Mouse (Mus musculus) ES-Bruce4 (cell line): ENCODE data around the gene Mb. TPM values are rescaled to one million over a fixed set of nuclear protein-coding genes. Genes with fewer than 3 reads are reported as not detected.

ENCODE experiments used
- H3K27ac ChIP-seq: 2 replicates; pipeline ENCODE4 v1.5.1; 2012; ENCODE audit warnings: low read length, inconsistent platforms; ENCODE audit not compliant: insufficient read depth
- H3K27me3 ChIP-seq: 2 replicates; pipeline ENCODE4 v1.6.1; 2012; ENCODE audit warnings: mild to moderate bottlenecking, low read length, inconsistent platforms; ENCODE audit not compliant: control insufficient read depth, poor library complexity, insufficient read depth, severe bottlenecking
- H3K36me3 ChIP-seq: 2 replicates; pipeline ENCODE4 v1.6.1; 2012; ENCODE audit warnings: inconsistent platforms, mild to moderate bottlenecking, low read length, moderate library complexity; ENCODE audit not compliant: control insufficient read depth, poor library complexity, insufficient read depth, severe bottlenecking
- H3K4me1 ChIP-seq: one replicate; pipeline ENCODE4 v1.8.1; 2011; ENCODE audit warnings: low read length; ENCODE audit not compliant: control insufficient read depth, insufficient read depth
- H3K4me3 ChIP-seq: 2 replicates; pipeline ENCODE4 v1.5.1; 2011; ENCODE audit warnings: low read depth, mild to moderate bottlenecking, low read length
- H3K9ac ChIP-seq: 2 replicates; pipeline ENCODE4 v1.6.1; 2012; ENCODE audit warnings: low read depth, mild to moderate bottlenecking, inconsistent platforms; ENCODE audit not compliant: poor library complexity, severe bottlenecking
- H3K9me3 ChIP-seq: replicated peaks from 2 replicates; pipeline ENCODE4 v1.6.1; 2012; ENCODE audit warnings: mild to moderate bottlenecking, low read length, inconsistent platforms; ENCODE audit not compliant: control insufficient read depth, poor library complexity, insufficient read depth, severe bottlenecking
- CTCF ChIP-seq: IDR thresholded peaks from one replicate; pipeline ENCODE4 v1.8.1; 2011; ENCODE audit warnings: low read depth, low read length
- EP300 ChIP-seq: IDR thresholded peaks from 2 replicates; pipeline ENCODE4 v1.6.1; 2011; ENCODE audit warnings: low read depth, low read length; ENCODE audit not compliant: insufficient read depth
- POLR2A ChIP-seq: IDR thresholded peaks from one replicate; pipeline ENCODE4 v1.8.1; 2011; ENCODE audit warnings: low read length; ENCODE audit not compliant: insufficient read depth
- polyA plus RNA-seq: library from polyadenylated mRNA; stranded (reverse); fragments of >200 nt; gene quantifications from 2 replicates; pipeline ENCODE4 v1.2.4, GENCODE M21; 2011; ENCODE audit warnings: low read depth; ENCODE audit not compliant: missing spikeins, insufficient read depth, insufficient read length

Mb gene
- polyA plus RNA-seq, 1 experiment = 1.9 TPM

DNA sequence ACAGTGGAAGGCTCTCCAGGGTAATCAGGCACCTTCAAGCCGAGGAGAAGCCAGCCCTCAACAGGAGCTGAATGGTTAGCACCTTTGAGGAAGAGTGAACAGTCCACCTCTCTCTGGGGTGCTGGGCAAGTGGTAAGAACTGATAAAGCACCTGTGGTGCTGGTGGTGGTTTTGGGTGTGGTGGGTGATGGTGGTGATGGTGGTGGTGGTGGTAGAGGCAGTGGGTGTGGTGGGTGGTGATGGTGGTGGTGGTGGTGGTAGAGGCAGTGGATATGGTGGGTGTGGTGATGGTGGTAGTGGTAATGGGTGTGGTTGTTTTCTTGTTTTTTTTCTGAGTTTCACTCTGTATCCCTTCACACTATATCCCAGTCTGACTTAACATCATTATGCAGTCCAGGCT lies 2.6 kb upstream of the Mb start:
- TF ChIP-seq EP300 = no peak
- TF ChIP-seq POLR2A = no peak
- no peak for TF ChIP-seq CTCF
- no peak overlapping the region for H3K9ac ChIP-seq
- H3K9me3 ChIP-seq = no peaks in the 10 kb centered on the region
- no peak overlapping the region for H3K4me3 ChIP-seq
- no peaks in the 10 kb centered on the region for H3K36me3 ChIP-seq
- peaks cover 20% of the 10 kb centered on the region for H3K4me1 ChIP-seq
- H3K27me3 ChIP-seq = no peaks in the 10 kb centered on the region
- no peak overlapping the region for H3K27ac ChIP-seq

DNA sequence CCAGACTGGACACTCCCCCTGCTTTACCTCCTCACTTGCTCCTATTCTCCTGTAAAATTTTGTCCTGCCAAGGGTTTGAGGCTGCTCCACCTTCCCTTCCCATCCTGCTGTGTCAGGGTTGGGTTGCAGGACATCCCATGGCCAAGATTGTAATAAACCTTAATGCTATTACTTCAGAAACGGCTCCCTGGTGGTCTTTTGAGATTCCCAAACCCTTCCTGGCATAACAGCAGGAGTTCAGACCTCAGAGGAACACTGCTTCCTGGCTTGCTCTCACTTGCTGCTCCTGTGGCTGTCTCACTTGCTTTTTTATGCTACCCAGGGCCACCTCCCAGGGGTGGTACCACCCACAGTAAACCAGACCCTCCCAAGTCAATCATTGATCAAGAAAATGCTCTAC lies 1.7 kb upstream of the Mb start:
- Histone ChIP-seq H3K27me3 (no peaks in the 10 kb centered on the region), H3K36me3 (no peaks in the 10 kb centered on the region), H3K4me3 (no peak overlapping the region), H3K27ac (peak overlapping the region; percentile 8), H3K4me1 (peaks cover 20% of the 10 kb centered on the region), H3K9ac (no peak overlapping the region), H3K9me3 (no peaks in the 10 kb centered on the region)
- TF ChIP-seq CTCF = no peak
- TF ChIP-seq EP300 = no peak
- TF ChIP-seq POLR2A = no peak

DNA sequence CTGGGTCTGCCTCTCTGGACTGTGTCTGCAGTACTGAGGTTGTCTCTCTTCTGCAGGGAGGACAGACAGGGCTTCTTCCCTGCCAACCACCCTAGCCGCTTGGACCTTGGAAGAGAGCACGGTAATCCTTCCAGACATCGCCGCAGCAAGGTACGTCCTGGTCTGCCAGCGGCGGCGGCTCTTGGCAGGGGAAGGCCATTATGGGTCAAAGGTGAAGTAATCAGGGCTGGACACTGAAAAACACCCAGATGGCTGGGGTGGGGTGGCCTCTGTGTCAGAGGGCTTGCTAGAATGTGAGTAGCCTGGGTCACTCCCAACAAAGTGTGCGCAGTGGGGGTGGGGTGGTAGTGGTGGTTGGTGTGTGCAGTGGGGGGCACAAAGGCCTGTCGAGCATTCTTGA lies 4.9 kb downstream of the Mb start:
- Histone ChIP-seq H3K9me3 (no peaks in the 10 kb centered on the region), H3K4me1 (no peaks in the 10 kb centered on the region), H3K4me3 (no peak overlapping the region), H3K27ac (no peak overlapping the region), H3K27me3 (no peaks in the 10 kb centered on the region), H3K9ac (no peak overlapping the region), H3K36me3 (no peaks in the 10 kb centered on the region)
- no peak for TF ChIP-seq POLR2A
- no peak for TF ChIP-seq EP300
- TF ChIP-seq CTCF = no peak

DNA sequence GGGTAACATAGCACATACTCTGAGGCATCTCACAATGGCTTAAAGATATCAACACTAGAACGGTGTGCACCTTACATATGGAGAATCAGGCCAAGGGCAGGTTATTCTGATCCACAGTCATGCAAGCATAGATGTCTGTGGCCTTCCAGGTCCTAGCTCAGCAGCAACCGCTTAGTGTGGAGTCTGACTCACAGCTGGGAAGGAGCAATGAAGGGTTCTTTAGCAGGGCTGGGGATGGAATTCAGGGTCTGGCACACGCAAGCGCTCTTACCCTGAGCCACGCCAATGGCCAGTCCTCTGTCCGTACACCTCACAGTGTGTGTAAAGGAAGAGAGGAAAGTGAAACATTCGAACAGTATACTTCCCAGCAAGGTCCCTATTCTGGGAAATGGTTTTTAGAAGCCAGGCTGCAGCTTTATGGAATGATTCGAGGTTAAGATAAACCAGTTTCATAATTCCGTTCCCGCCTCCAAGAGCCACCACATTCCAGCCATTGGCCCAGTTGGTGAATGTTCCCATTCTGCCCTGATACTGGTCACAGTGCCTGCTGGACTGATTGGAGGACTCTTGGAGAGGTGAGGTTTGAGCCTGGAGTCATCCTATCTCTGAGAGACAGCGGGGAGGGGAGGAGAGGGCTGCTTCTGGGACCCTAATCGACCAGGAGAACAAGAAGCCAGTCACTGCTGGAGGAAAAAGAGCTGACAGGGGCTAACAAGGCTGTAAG lies 5.7 kb downstream of the Mb start, which contains the start of gene Apol6:
Gene Apol6 (plus strand): TSS at position 133 of the 724 bp plus-strand sequence.
- Histone ChIP-seq H3K27ac (no peak within 1 kb of the TSS), H3K27me3 (no peaks in the 10 kb centered on the region), H3K4me1 (no peaks in the 10 kb centered on the region), H3K4me3 (no peak within 1 kb of the TSS), H3K9ac (no peak within 1 kb of the TSS), H3K36me3 (no peaks in the 10 kb centered on the region), H3K9me3 (no peaks in the 10 kb centered on the region)
- TF ChIP-seq POLR2A (no peak), CTCF (no peak), EP300 (no peak)

DNA sequence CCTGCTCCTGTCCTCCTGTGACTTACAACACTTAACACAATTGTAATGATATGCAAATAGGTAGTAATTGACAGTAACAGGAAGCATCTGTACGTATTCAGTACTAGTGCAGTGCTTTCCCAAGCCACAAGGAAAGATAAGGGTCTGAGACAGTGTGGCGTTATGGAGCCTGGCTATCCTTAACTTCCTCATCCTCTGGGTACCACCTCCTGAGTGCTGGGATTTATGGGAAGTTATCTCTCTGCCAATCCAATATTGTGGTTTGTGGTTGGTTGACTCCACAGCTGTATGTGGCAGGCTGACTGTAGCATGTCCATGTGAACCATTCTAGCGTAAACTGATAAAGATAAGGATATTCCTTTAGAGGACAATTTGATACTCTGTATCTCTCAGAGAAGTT lies 9.7 kb downstream of the Mb start:
- Histone ChIP-seq H3K9me3 (no peaks in the 10 kb centered on the region), H3K27me3 (no peaks in the 10 kb centered on the region), H3K27ac (no peak overlapping the region), H3K9ac (no peak overlapping the region), H3K4me3 (no peak overlapping the region), H3K36me3 (no peaks in the 10 kb centered on the region), H3K4me1 (peaks cover 3% of the 10 kb centered on the region)
- TF ChIP-seq POLR2A (no peak), EP300 (no peak), CTCF (no peak)

DNA sequence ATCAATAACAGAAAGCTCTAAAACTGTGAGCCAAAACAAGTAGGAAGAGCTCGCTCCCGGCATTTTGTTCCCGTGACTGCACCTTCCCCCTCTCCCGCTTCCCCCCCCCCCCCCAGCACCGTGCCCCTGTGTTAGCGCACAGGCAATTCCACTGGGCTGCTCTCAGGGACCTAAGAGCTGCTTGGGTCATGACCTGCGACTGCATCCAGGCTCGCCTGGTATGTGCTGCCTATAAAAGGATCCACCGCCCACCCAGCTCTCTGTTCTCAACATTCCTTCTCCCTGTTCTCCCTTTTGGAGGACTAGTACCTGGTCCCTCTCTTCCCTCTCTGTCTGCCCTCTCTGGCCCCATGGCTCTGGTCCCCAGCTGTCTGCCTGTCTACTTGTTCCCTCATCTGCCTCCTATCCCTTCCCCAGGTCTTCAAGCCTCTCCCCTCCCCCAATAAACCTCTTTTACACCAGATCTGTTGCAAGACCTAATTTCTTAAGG lies 11.2 kb downstream of the Mb start:
- Histone ChIP-seq H3K27ac (no peak overlapping the region), H3K27me3 (no peaks in the 10 kb centered on the region), H3K9me3 (no peaks in the 10 kb centered on the region), H3K4me1 (peaks cover 3% of the 10 kb centered on the region), H3K4me3 (no peak overlapping the region), H3K36me3 (no peaks in the 10 kb centered on the region), H3K9ac (no peak overlapping the region)
- TF ChIP-seq CTCF = no peak
- TF ChIP-seq EP300 = no peak
- TF ChIP-seq POLR2A = no peak
